Mouse (Mus musculus): ENCODE data around the gene Tspan17. TPM values are rescaled to one million over a fixed set of nuclear protein-coding genes. Genes with fewer than 3 reads are reported as not detected.
"Not testable (repeated sequence)": the region's sequence is repeated elsewhere in the genome, so short reads cannot be mapped to it uniquely, and the experiment has no call there.

The Tspan17 gene
- total RNA-seq, 2 experiments from 2014 or later, result 69.3 to 79.1 TPM

DNA sequence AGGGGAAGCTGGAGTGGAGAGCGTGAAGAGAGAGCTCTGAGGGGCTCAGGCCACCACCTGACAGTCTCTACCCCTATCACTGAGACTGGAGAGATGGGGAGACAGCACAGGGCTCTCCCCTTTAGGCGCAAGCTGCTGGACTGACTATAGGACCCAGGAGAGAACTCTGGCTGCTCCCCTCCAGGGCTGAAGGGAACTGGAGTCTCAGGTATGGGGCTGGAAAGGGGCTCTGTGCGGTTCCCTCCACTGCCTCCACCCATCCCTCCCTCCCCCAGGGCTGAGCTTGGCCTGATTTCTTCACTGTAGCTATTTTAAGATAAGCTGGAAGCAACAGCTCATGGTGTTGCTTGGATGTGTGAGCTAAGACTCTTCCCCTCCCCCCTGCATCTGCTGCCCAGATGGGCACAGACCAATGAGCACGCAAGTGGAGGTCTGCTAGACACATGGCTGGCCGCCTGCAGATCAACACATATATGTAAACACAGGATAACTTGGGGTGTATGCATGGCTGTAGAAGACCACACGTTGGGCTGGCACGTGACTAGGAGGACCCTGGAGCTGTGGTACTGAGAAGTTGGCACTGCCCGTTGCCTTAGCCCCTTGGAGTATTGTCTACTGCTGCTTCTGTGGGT is 28.9 kb upstream of the Tspan17 start:
- intact Hi-C loops (cut with DNase I), result loop anchor here (1.0 kb wide), 1 partner anchor 34 kb away; no protein-coding TSS in a partner anchor
- DNase-seq (ENCODE audit: low spot score in 2 of 2), result peak; percentile 89 to 98

DNA sequence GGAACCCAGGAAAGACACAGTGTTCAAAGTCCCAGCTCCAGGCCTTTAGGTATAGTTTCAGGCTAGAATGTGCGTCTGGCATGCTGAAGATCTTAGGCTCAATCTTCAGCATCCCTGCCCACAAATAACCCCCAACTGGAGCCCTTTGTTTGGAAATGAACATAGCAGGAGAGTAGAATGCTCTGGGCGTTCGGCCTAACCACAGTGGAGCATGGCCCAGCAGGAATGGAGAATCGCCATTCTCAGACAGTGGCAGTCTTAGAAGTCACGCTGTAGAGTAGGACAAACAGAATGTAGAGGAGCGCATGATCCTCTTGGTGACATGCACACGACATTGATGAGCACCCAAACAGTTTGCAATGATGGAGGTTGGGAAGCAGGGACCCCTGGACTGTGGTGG is 28.3 kb upstream of the Tspan17 start:
- DNase-seq (ENCODE audit: low spot score in 2 of 2), result no peak
- intact Hi-C loops (cut with DNase I), result loop anchor here (1.0 kb wide), 1 partner anchor 33 kb away; no protein-coding TSS in a partner anchor

DNA sequence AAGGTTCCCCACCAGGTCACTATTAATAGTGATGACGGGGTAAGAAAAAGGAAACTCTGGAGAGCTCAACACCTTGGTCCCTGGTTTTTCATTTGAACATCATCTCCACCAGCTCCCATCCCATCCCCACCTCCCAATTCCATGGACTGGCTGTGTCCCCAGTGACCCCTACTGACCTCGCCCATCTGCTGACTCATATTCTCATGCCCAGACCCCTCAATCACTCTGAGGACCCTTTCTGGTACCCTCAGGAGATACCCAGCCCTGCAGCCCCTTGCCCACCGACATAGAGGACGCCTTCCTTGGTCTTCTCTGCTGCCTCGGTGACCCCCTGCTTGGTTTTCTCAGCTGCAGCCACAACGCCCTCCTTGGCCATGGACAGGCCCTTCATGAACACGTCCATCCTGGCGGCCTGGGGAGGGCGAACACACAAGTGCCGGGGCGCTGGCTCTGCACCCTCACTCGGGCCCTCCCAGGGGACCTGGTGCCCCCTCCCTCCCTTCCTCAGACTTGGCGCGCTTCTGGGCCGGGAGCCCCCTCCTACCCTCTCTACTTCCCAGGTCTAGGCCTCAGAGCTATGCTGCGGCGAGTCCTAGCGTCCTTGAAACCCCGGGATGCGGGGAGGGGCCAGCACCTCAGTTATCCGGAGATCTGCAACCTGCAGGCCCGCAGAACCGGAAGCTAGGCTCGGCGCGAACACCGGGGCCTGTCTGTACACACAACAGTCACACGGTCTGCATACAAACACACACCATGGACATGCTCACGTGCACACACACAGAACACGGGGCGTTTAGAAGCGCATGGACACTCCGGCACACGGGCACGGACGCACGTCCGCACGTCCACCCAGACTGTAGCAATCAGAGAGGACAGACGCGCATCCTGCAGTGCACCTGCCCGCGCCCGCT is 23.6 kb upstream of the Tspan17 start:
- intact Hi-C loops (cut with DNase I), result loop anchor here (2.0 kb wide), 1 partner anchor 15 kb away; no protein-coding TSS in a partner anchor
- peak in 1 of 2 experiments; percentile 49 for DNase-seq (ENCODE audit: low spot score in 2 of 2)

- intact Hi-C loops (cut with DNase I), result loop anchor here (2.0 kb wide), 1 partner anchor 15 kb away; no protein-coding TSS in a partner anchor
- DNase-seq (ENCODE audit: low spot score in 2 of 2), result peak; percentile 87 to 92
These were observed 22.9 kb upstream of the Tspan17 start, which contains the start of gene Sncb for GRCm38 (mm10) chr13:54766192-54766768. TSS of gene Sncb (minus strand) at chr13:54766595.

GRCm38 (mm10) chr13:54767012-54767411 is 22.2 kb upstream of the Tspan17 start:
- DNase-seq (ENCODE audit: low spot score in 2 of 2), result no peak
- intact Hi-C loops (cut with DNase I), result loop anchor here (2.0 kb wide), 1 partner anchor 14 kb away; no protein-coding TSS in a partner anchor

GRCm38 (mm10) chr13:54780592-54780991 is 8.6 kb upstream of the Tspan17 start:
- peak in 1 of 2 experiments; percentile 84 for DNase-seq (ENCODE audit: low spot score in 2 of 2)
- intact Hi-C loops (cut with DNase I), result loop anchor here (2.0 kb wide), 1 partner anchor 14 kb away; the partner anchor contains the start of gene Sncb

DNA sequence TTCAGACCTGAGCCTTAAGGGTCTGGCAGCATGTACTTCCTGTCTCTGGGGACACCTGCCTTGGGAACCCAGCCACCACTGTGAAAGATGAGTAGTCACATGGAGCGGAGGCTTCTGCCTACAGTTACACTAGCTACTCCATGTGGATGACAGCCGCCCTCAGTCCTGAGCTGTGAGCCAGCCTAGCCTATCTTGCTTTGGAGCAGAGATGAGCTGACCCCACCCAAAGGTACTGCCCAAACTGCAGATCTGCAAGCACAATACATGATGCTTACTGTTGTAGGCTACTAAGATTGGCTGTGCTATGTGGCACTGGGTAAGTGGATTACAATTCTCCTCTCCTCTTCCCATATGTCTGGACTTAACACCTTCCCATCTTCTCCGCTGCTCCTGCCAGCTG is 8.1 kb upstream of the Tspan17 start:
- DNase-seq (ENCODE audit: low spot score in 2 of 2), result peak in 1 of 2 experiments; percentile 81
- intact Hi-C loops (cut with DNase I), result loop anchor here (2.0 kb wide), 1 partner anchor 14 kb away; the partner anchor contains the start of gene Sncb

- intact Hi-C loops (cut with DNase I), result no loop called here
These were observed 5.9 kb upstream of the Tspan17 start for GRCm38 (mm10) chr13:54783235-54783634.

GRCm38 (mm10) chr13:54783698-54784097 is 5.5 kb upstream of the Tspan17 start, which contains the start of gene Eif4e1b:
TSS of gene Eif4e1b (plus strand) at chr13:54783998.
- DNase-seq (ENCODE audit: low spot score in 2 of 2), result no peak
- intact Hi-C loops (cut with DNase I), result no loop called here

More at GRCm38 (mm10) chr13:54783235-54783634, 5.9 kb upstream of the Tspan17 start:
- no peak for DNase-seq (ENCODE audit: low spot score in 2 of 2)

- intact Hi-C loops (cut with DNase I), result not testable (repeated sequence)
These were observed 1.6 kb upstream of the Tspan17 start for GRCm38 (mm10) chr13:54787591-54787990.

DNA sequence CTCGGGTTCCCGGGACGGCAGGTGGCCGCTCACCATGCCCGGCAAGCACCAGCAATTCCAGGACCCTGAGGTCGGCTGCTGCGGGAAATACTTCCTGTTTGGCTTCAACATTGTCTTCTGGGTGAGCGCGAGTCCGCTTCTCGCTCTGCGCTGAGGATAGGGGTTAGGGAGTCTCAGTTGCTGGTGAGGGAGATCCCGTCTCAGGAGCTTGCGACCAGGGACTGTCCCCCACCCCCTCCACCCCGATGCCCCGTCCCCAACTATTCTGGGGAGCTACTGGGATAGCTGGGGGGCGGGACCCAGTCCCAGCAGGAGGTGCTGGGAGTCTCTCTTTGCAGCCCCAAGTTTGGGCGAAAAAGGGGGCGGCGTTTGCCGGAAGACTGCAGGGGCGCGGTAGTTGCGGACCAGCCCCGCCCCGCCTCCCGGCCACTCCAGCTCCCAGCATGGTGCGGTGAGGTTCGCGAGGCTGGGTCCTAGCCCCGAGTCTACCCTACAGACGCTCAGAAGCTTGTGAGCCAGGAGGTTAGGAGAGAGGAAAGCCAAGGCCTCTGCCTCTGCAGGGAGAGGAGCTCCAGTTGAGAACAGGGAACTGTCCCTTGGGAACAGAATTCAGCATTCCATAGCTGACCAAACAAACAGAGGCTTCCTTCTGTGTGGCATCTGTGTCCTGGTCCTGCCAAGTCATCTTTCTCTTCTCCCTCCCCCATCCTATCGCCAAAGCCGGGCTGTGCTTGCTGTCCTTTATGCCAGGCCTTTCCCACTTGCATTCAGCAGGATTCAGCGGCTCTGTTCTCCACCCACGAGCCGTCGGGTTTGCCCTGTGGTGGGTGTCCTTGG is 602 bp downstream of the Tspan17 start:
- DNase-seq (ENCODE audit: low spot score in 2 of 2), result peak; percentile 50 to 80
- intact Hi-C loops (cut with DNase I), result no loop called here

More at GRCm38 (mm10) chr13:54787591-54787990, 1.6 kb upstream of the Tspan17 start:
- not testable (repeated sequence) for DNase-seq (ENCODE audit: low spot score in 2 of 2)

DNA sequence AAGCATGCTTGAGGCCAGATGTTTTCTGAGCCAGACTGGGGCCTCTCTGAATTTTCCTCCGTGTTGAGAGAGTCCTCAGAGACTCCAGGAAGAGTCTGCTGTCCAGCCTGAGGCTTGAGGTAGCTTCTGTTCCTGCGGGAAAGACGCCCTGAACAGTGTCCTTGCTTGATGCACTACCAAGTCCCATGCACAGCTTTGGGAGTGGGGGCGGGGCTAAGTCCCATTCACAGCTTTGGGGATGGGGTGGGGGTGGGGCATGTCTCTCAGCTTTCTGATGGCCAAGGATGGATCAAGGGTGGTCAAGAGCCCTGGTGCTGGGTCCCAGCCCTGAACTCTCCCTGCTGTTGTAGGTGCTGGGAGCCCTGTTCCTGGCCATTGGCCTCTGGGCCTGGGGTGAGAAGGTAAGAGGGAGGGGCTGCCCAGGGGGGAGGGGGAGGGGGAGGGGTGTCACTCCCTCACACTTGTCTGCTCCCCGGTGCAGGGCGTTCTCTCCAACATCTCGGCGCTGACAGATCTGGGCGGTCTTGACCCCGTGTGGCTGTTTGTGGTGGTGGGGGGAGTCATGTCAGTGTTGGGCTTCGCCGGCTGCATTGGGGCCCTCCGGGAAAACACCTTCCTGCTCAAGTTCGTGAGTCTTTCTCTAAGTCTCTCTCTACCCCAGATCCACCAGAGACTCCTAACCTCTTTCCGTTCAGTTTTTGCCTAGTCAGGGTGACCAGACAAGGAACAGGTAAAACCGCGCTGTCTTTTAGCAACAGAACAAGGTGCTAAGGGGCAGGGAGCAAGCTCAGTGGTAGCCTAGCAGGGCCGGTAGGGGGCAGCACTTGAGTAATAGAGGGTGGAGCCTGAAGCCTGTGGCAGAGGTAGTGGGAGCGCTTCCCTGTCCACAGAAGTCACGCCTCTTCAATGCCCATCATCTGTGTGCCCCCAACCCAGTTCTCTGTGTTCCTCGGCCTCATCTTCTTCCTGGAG is 3.4 kb downstream of the Tspan17 start:
- DNase-seq (ENCODE audit: low spot score in 2 of 2), result no peak
- intact Hi-C loops (cut with DNase I), result no loop called here

DNA sequence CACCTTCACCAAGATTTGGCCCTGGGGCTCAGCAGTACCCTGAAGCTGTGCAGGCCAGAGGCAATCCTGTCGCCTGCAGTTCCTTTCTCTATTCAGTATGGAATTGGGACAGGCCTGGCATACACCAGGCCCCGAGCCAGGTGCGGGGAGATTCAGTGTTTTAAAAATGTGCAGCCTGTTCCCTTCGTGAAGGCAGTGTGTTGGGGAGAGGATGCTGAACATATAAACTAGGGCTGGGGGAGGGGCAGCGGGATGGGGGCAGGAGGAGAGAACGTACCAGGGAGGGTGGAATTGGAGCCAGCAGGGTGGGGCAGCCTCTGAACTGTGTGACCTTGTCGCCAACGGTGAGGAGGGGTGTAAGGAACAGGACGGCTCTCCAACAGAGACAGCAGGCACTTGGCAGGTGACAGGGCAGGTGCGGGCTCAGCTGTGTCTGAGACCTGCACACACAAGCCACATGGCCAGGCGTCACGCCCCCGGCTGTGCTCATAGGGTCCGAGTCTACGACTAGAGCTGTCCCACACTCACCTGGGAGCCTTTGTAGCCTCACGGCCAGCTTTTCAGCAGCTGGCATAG is 4.9 kb downstream of the Tspan17 start:
- DNase-seq (ENCODE audit: low spot score in 2 of 2), result peak in 1 of 2 experiments; percentile 87
- intact Hi-C loops (cut with DNase I), result loop anchor here (1.0 to 2.0 kb wide), 2 partner anchors 34 to 77 kb away; no protein-coding TSS in a partner anchor

GRCm38 (mm10) chr13:54794843-54795242 is 5.7 kb downstream of the Tspan17 start:
- no peak for DNase-seq (ENCODE audit: low spot score in 2 of 2)
- intact Hi-C loops (cut with DNase I), result loop anchor here (1.0 to 2.0 kb wide), 2 partner anchors 35 to 78 kb away; no protein-coding TSS in a partner anchor

DNA sequence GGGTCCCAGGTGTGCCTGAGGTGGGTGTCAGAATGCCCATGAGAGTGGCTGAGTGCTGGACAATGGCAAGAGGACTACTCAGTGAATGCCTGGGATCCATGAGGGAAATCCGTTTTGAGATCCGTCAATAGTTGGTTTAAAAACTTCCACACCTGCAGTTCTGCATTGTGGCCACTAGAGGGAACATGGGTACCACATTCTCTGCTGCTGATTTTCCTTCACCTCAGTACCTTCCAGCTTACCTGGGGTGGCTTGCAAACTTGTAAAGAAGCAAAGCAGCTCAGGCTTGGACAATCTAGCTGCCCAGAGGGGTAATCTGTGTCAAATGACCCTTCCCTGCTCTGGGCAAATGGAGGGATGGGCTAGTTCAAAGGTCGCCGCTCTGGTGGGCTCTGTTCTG is 8.2 kb downstream of the Tspan17 start:
- peak; percentile 47 to 69 for DNase-seq (ENCODE audit: low spot score in 2 of 2)
- intact Hi-C loops (cut with DNase I), result no loop called here

GRCm38 (mm10) chr13:54797861-54798643 is 8.9 kb downstream of the Tspan17 start:
- intact Hi-C loops (cut with DNase I), result loop anchor here (1.0 to 2.0 kb wide), 3 partner anchors 153 to 413 kb away; no protein-coding TSS in a partner anchor
- peak; percentile 46 to 89 for DNase-seq (ENCODE audit: low spot score in 2 of 2)

Measured in left cerebral cortex, postnatal 25 days (tissue).